Mouse (Mus musculus): ENCODE data around the gene Pgf.

The Pgf gene

GRCm38 (mm10) chr12:85177740-85178239, at the start of gene Pgf:
Pgf (minus strand) TSS chr12:85177790.
- no peak for DNase-seq (ENCODE audit: low spot score)

DNA sequence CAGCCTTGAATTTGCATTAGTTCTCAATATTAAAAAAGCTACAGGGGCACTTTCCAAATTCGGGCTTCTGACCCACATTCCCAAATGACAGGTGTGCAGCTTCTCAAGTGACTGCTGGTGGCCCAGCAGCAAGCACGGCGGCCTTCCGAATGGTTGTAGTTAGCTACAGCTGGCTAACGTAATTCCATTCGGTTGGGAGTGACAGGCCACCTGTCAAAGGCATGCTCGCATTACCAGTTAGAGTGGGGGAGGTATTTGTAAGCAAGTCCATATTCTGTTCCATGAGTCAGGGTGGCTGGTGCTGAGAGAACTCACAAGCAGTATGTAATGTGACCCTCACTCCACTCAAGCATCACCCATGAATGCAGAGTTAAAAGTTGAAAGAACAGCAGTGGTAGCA, 49.6 kb upstream of the Pgf start:
- DNase-seq (ENCODE audit: low spot score) = no peak

DNA sequence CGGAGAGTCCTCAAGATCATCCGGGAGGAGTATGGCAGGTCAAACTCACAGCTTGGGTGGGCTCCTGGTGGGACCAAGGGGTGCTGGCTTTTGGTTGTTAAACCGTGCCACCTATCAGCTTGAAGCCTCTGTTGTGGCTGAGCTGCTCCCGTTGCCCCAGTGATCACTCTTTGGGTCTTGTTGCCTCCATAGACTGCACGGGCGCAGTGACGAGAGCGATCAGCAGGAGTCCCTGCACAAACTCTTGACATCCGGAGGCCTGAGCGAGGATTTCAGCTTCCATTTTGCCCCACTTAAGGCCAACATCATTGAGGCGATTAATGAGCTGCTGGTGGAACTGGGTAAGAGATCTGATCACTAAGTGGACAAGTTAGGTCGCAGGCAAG, 42.3 kb upstream of the Pgf start:
- no peak for DNase-seq (ENCODE audit: low spot score)

DNA sequence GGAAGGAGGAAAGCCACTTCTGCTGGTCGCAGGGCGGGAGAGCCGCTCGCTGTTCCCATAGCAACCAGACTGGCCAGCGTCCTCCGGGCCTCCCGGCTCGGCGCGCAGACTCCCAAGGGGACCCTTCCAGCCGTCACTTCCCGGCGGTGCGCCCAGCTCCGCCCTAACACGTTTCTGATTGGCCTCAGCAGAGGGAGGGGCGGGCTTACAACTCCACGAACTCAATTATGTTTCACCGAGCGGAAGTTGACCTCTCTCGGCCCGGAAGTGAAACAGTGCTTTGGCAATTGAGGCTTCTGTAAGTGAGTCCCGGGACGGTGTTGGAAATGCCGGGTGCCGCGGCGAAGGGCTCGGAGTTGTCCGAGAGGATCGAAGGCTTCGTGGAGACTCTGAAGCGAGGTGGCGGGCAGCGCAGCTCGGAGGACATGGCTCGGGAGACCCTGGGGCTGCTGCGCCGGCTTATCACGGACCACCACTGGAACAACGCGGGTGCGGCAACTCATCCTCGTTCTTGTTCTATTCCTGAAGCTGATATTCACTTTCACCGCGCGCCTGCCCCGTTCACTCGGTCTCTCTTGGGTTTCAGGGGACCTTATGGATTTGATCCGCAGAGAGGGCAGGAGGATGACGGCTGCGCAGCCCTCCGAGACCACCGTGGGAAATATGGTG, 41.8 kb upstream of the Pgf start, which contains the start of gene Eif2b2:
Gene Eif2b2, plus strand, starts transcription at position 246 of the 669 bp plus-strand sequence.
- DNase-seq (ENCODE audit: low spot score) = peak; percentile 98

GRCm38 (mm10) chr12:85217733-85218310, 40.2 kb upstream of the Pgf start:
- no peak for DNase-seq (ENCODE audit: low spot score)

DNA sequence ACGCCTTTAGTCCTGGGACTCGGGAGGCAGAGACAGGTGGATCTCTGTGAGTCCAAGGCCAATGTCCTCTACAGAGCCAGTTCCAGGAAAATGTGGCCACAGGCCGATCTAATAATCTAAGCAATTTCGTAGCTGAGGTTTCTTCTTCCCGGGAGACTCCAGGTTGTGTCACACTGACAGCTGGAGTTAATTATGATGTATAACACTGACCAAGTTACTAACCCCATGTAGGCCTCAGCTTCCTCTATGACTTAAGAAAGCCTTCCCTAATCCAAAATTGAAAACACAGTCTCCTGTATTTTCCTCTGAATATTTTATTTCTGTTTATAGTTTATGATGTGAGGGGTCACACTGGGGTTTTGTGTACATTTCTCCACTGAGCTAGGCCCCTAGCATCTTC, 37.4 kb upstream of the Pgf start:
- DNase-seq (ENCODE audit: low spot score) = no peak

DNA sequence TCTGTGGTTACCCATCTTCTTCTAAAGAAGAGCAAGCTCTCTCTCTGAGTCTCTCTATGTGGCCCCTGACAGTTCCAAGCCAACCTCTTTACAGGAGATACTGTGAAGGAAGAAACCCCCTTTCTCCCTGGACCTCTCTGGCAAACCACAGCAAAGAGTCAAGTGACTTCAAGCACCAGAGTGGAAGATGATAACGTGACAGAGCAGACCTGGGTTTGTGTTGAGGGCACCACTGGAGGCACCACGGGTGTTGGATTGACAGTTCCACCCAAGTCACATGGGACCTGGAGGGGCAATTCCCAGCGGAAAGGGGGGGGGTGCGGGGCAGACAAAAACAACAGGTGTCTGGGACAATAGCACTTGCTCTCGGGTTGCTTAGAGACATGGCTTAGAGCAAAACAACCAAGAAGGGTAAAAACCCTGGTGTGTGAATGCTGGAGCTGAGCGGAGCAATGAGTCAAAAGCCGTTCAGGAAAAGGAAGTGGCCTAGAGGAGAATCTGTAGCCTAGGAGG, 31.2 kb upstream of the Pgf start:
- no peak for DNase-seq (ENCODE audit: low spot score)

DNA sequence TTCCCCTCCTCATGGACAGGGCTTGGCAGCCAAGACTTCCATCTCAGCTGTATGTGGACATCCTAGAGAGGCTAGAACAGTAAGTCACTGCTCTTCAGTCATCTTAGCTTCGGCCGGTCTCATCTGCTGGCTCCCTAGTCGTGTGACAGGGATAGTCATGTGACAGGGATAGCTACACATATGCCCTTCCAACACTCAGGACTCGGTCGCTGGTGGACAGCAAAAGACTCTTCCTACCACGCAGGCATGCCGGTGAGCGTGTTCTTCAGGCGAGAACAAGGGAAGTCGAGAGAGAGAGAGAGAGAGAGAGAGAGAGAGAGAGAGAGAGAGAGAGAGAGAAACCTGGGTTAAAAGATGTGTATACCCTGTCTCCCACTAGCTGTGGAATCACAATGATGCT, 27.8 kb upstream of the Pgf start:
- DNase-seq (ENCODE audit: low spot score) = no peak

GRCm38 (mm10) chr12:85204105-85204504, 26.5 kb upstream of the Pgf start:
- DNase-seq (ENCODE audit: low spot score) = no peak

DNA sequence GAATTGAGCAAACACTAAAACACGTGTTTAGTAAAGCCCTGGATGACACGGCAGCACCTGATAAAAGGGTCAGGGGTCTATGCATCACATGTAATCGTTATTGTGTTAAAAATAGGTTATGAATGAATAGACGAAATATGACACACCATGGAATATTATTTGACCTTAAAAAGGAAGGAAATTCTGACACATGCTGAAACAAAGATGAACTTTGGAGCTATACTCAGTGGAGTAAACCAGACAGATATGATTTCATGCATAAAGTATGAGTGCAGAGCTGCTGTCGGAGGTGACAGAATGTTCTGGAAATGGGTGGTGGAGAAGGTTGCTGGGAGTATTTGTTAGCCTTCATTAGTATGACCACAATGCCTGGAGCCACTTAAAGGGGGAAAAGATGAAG, 26.1 kb upstream of the Pgf start:
- DNase-seq (ENCODE audit: low spot score) = no peak

GRCm38 (mm10) chr12:85202191-85202590, 24.6 kb upstream of the Pgf start:
- DNase-seq (ENCODE audit: low spot score) = no peak

GRCm38 (mm10) chr12:85201830-85202147, 24.2 kb upstream of the Pgf start:
- no peak for DNase-seq (ENCODE audit: low spot score)

DNA sequence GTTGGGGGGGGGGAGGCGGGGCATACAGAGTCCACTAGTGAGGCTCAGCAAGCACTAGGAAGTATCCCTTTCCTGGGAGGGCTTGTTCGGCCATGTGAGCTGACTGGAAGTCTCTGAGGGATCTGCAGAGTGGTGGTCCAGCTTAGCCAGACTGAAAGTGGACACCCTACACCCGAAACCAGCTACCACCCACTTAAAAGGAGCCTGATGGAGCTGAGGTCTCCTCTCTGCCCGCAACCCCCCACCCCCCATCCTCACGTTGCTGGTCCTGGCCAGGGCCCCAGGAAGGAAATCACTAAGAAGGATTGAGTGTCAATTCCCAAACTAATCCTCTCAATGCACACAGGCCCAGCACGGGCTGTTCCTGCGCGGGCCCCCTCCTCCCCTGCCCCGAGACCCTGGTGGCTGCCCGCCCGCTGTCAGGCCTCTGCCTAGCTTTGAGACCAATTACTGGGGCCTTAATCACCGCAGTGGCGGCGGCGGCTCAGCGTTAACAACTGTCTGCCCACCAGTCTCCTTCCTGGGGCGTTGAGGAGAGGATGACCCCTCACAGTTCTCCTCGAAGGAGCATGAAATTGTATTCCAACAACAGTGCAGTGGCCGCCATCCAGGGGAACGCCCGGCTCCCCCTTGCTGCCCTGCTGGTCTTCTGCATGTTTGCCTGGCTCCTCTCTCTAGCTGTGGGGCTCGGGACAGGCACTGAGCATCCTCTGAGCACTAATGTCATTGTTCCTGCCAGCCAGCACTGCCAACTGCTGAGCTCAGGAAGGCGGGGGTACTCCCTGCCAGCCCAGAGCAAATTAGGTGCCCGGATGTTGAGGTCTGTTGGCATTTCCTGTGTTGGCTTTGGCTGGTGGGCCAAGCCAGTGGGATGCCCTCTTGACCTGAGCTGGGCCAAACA, 23.6 kb upstream of the Pgf start:
- DNase-seq (ENCODE audit: low spot score) = no peak

GRCm38 (mm10) chr12:85199954-85200353, 22.4 kb upstream of the Pgf start:
- no peak for DNase-seq (ENCODE audit: low spot score)

DNA sequence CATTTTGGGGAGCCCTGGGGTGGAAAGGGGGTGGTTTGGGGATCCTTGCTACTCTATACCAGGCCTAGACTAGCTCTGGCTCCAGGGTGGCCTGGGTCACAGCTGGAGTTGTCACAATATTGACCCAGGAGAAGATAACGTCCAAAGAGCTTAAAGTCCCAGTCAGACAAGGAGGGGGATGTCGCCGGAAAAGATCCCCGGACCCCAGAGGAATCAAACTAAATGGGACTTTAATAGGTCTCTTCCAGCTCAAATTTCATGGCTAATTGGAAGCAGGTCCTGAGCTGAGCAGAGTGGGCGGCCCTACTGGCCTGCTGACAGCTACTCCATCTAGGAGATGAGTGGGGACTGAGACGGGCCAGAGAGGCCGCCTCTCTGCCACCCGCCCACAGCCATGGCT, 20.3 kb upstream of the Pgf start:
- no peak for DNase-seq (ENCODE audit: low spot score)

- DNase-seq (ENCODE audit: low spot score) = no peak
These were observed 19.8 kb upstream of the Pgf start for GRCm38 (mm10) chr12:85197371-85197770.

DNA sequence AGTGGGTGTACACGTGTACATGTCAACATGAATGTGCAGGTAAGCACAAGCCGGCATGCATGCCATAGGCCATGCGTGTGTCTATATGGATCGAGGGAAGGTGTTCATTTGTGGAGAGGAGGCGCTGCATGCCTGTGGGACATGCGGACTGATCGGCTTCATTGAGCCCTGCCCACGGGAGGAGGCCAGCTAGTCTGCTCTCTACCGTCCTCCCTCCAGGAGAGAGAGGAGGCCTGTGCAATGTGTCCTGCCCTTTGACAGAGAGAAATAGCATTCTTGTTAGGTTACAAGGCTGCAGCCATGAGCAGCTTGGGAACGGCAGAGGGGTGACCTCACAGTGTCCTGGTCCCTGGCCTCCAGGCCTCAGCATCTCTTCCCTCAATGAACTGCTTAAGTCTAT, 18.6 kb upstream of the Pgf start:
- no peak for DNase-seq (ENCODE audit: low spot score)

DNA sequence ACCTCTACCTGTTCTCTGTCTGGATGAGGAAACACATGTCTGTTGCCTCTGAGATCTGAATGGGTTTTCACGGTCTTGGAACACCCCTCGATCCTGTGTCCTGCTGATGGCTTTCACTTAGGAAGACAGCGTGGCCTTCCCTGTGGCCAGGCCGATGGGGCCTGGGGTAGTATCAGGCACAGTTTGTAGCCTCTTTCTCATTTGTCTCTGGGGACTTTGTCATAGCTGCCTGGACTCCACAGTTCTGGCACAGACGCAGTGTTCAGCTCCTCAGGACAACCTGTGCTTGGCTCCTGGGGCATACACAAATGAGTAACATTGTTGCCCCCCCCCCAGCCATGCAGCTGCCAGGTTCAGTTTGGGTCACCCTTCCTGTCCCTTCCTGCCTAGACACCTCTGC, 17.5 kb upstream of the Pgf start:
- no peak for DNase-seq (ENCODE audit: low spot score)

DNA sequence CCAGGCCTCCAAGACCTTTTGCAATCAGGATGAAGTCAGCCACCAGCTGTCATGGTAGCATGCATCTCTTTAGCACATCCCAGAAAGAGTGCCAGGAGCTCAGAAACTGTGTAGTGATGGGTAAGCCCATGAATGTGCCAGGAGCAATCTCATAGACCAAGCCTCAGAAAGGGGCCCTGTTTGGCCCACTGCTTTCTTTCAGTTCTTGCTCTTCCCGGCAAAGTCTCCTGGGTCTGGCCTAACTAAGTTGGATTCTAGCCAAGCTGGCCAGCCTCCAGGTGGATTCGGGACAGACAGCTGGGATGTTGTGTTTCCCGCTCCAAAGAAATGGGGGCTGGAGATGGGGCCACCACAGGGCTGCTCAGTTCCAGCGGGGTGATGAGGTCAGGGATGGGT, 17.0 kb upstream of the Pgf start:
- DNase-seq (ENCODE audit: low spot score) = peak; percentile 22

GRCm38 (mm10) chr12:85193923-85194622, 16.5 kb upstream of the Pgf start:
- DNase-seq (ENCODE audit: low spot score) = no peak

DNA sequence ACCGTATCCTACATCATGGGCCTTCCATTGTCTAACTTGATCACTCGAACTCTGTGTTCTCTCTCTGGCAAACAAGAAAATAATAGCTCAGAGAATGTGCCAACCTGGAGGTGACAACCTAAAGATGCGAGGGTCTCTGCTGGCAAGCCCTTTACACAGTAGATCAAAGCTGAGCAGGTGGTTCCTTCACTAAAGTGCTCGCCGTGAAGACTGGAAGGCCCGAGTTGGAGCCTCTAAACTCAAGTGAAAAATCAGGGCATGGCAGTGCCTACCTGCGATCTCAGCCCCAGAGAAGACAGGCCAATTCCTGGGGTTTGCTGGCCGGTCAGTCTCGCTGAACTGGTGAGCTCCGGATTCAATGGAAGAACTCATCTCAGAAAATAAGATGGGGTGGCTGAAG, 15.6 kb upstream of the Pgf start:
- no peak for DNase-seq (ENCODE audit: low spot score)

- DNase-seq (ENCODE audit: low spot score) = no peak
These were observed 15.0 kb upstream of the Pgf start for GRCm38 (mm10) chr12:85192461-85193108.

All from layer of hippocampus, adult 9-10 months (tissue).